Mouse (Mus musculus): ENCODE results near the gene Cntnap1. TPM values are rescaled to one million over a fixed set of nuclear protein-coding genes. Genes with fewer than 3 reads are reported as not detected.
"Not testable (repeated sequence)": the region's sequence is repeated elsewhere in the genome, so short reads cannot be mapped to it uniquely, and the experiment has no call there.

Cntnap1 gene
- 0.54 and 1.5 TPM in 2 replicates for polyA plus RNA-seq (2011; ENCODE audit: insufficient read depth, insufficient read length, low replicate concordance, missing spikeins)

- Histone ChIP-seq H3K4me1 (ENCODE audit: control insufficient read depth, insufficient read depth, low read length) (peaks cover 2% of the 10 kb centered on the region; the same call in 1 of the 2 replicates), H3K27ac (ENCODE audit: control insufficient read depth, insufficient read depth, low read depth, low read length, poor library complexity) (peak within 1 kb of the TSS; percentile 14; the same call in 1 of the 2 replicates), H3K4me3 (replicated peaks; ENCODE audit: control insufficient read depth, low read depth, low read length) (peak within 1 kb of the TSS; percentile 68)
- no peak for TF ChIP-seq POLR2A (IDR thresholded peaks at IDR 0.05; ENCODE audit: borderline replicate concordance, control insufficient read depth, low read depth, low read length)
- no peak for TF ChIP-seq CTCF (IDR thresholded peaks at IDR 0.05; ENCODE audit: control insufficient read depth, insufficient read depth, low read length)
- 5% methylated on average over 35 of the region's 35 CpGs for WGBS
Observed at GRCm38 (mm10) chr11:101170354-101170810, at the start of gene Cntnap1. Cntnap1 (plus strand) TSS chr11:101170523.

GRCm38 (mm10) chr11:101120545-101121188, 49.7 kb upstream of the Cntnap1 start:
- TF ChIP-seq POLR2A (IDR thresholded peaks at IDR 0.05; ENCODE audit: borderline replicate concordance, control insufficient read depth, low read depth, low read length) (no peak), CTCF (IDR thresholded peaks at IDR 0.05; ENCODE audit: control insufficient read depth, insufficient read depth, low read length) (no peak)
- Histone ChIP-seq H3K4me1 (ENCODE audit: control insufficient read depth, insufficient read depth, low read length) (no peaks in the 10 kb centered on the region; the same call in 1 of the 2 replicates), H3K4me3 (replicated peaks; ENCODE audit: control insufficient read depth, low read depth, low read length) (peak overlapping the region; percentile 82), H3K27ac (ENCODE audit: control insufficient read depth, insufficient read depth, low read depth, low read length, poor library complexity) (peak overlapping the region; percentile 92; the same call in 1 of the 2 replicates)
- 25% methylated on average over 19 of the region's 19 CpGs for WGBS

- not testable (repeated sequence) for H3K4me1 ChIP-seq (ENCODE audit: control insufficient read depth, insufficient read depth, low read length); H3K27ac ChIP-seq (ENCODE audit: control insufficient read depth, insufficient read depth, low read depth, low read length, poor library complexity); H3K4me3 ChIP-seq (replicated peaks; ENCODE audit: control insufficient read depth, low read depth, low read length)
- WGBS = 93% methylated on average over 8 of the region's 8 CpGs
Observed at GRCm38 (mm10) chr11:101124494-101124893, 45.8 kb upstream of the Cntnap1 start.

- not testable (repeated sequence) for H3K4me3 ChIP-seq (replicated peaks; ENCODE audit: control insufficient read depth, low read depth, low read length); H3K4me1 ChIP-seq (ENCODE audit: control insufficient read depth, insufficient read depth, low read length); H3K27ac ChIP-seq (ENCODE audit: control insufficient read depth, insufficient read depth, low read depth, low read length, poor library complexity)
- 94% methylated on average over 9 of the region's 9 CpGs for WGBS
Observed at GRCm38 (mm10) chr11:101125008-101125407, 45.3 kb upstream of the Cntnap1 start.

GRCm38 (mm10) chr11:101127075-101127474, 43.2 kb upstream of the Cntnap1 start:
- no peaks in the 10 kb centered on the region for H3K4me1 ChIP-seq (ENCODE audit: control insufficient read depth, insufficient read depth, low read length)
- H3K27ac ChIP-seq (ENCODE audit: control insufficient read depth, insufficient read depth, low read depth, low read length, poor library complexity) = no peak overlapping the region
- no peak overlapping the region for H3K4me3 ChIP-seq (replicated peaks; ENCODE audit: control insufficient read depth, low read depth, low read length)
- WGBS = 85% methylated on average over 1 of the region's 1 CpGs
- TF ChIP-seq CTCF (IDR thresholded peaks at IDR 0.05; ENCODE audit: control insufficient read depth, insufficient read depth, low read length) (no peak), POLR2A (IDR thresholded peaks at IDR 0.05; ENCODE audit: borderline replicate concordance, control insufficient read depth, low read depth, low read length) (no peak)

GRCm38 (mm10) chr11:101128996-101129577, 41.2 kb upstream of the Cntnap1 start:
- TF ChIP-seq CTCF (IDR thresholded peaks at IDR 0.05; ENCODE audit: control insufficient read depth, insufficient read depth, low read length) = no peak
- TF ChIP-seq POLR2A (IDR thresholded peaks at IDR 0.05; ENCODE audit: borderline replicate concordance, control insufficient read depth, low read depth, low read length) = no peak
- no peak overlapping the region for H3K27ac ChIP-seq (ENCODE audit: control insufficient read depth, insufficient read depth, low read depth, low read length, poor library complexity)
- no peaks in the 10 kb centered on the region for H3K4me1 ChIP-seq (ENCODE audit: control insufficient read depth, insufficient read depth, low read length)
- no peak overlapping the region for H3K4me3 ChIP-seq (replicated peaks; ENCODE audit: control insufficient read depth, low read depth, low read length)
- 80% methylated on average over 11 of the region's 11 CpGs for WGBS

GRCm38 (mm10) chr11:101130056-101130756, 40.1 kb upstream of the Cntnap1 start:
- no peaks in the 10 kb centered on the region for H3K4me1 ChIP-seq (ENCODE audit: control insufficient read depth, insufficient read depth, low read length)
- no peak for TF ChIP-seq POLR2A (IDR thresholded peaks at IDR 0.05; ENCODE audit: borderline replicate concordance, control insufficient read depth, low read depth, low read length)
- TF ChIP-seq CTCF (IDR thresholded peaks at IDR 0.05; ENCODE audit: control insufficient read depth, insufficient read depth, low read length) = no peak
- no peak overlapping the region for H3K27ac ChIP-seq (ENCODE audit: control insufficient read depth, insufficient read depth, low read depth, low read length, poor library complexity)
- WGBS = 59% methylated on average over 18 of the region's 18 CpGs
- no peak overlapping the region for H3K4me3 ChIP-seq (replicated peaks; ENCODE audit: control insufficient read depth, low read depth, low read length)

- 72% methylated on average over 2 of the region's 2 CpGs for WGBS
Observed at GRCm38 (mm10) chr11:101131187-101131586, 39.1 kb upstream of the Cntnap1 start.

More at GRCm38 (mm10) chr11:101131187-101131586, 39.1 kb upstream of the Cntnap1 start:
- H3K27ac ChIP-seq (ENCODE audit: control insufficient read depth, insufficient read depth, low read depth, low read length, poor library complexity) = no peak overlapping the region
- no peaks in the 10 kb centered on the region for H3K4me1 ChIP-seq (ENCODE audit: control insufficient read depth, insufficient read depth, low read length)
- no peak for TF ChIP-seq CTCF (IDR thresholded peaks at IDR 0.05; ENCODE audit: control insufficient read depth, insufficient read depth, low read length)
- no peak for TF ChIP-seq POLR2A (IDR thresholded peaks at IDR 0.05; ENCODE audit: borderline replicate concordance, control insufficient read depth, low read depth, low read length)
- H3K4me3 ChIP-seq (replicated peaks; ENCODE audit: control insufficient read depth, low read depth, low read length) = no peak overlapping the region
